Mouse (Mus musculus) cortical plate, adult 2 months (tissue): ENCODE results near the gene Fank1.

Experiments
- CTCF ChIP-seq: fragments of 200-500 bp; IDR thresholded peaks from 2 replicates; pipeline ENCODE4 v1.5.1; 2011; ENCODE audit warnings: mild to moderate bottlenecking, control low read depth, low read length; ENCODE audit not compliant: insufficient read depth; ENCODE audit errors: extremely low read depth
- POLR2A ChIP-seq: fragments of 200-500 bp; IDR thresholded peaks from 2 replicates; pipeline ENCODE4 v1.6.1; 2011; ENCODE audit warnings: mild to moderate bottlenecking, low read length, control low read depth; ENCODE audit not compliant: insufficient read depth; ENCODE audit errors: extremely low read depth

DNA sequence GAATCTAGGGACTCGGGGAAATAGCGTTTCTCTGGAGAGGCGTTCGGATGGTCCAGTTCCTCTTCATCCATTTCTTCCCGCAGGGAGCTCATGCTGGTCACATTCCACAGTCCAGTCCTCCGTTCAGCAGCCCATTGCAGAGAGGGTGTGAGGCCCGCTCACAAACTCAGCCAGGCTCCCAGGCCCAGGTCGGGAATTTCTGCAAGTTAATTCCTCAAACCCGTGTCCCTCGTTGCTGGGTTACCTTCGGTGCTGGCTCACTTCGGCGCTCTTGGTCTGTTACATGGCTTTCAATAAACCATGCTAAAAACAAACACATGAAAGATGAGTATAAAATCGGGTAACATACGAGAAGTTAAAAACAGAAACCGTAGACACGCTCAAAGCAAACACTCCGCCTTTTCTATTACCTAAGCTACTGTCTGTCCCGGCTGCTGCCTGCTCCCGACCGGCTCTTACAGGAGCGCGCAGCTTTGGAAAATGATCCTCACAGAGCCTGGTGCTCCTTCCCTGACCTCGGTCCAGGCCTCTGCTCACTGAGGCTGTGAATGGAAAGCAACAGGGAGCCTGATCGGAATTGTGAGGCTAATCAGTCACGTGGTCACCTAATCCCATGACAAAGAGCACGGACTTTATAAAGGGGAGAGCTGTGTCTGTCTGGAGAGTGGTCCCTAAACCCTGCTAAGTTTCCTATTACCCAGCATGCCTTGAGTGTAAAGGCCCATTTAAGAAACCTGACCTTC lies 16.9 kb upstream of the Fank1 start:
- TF ChIP-seq CTCF (no peak), POLR2A (no peak)
